Mouse (Mus musculus) sigmoid colon, adult 10 weeks (tissue): ENCODE results near the gene Tas2r105. TPM values are rescaled to one million over a fixed set of nuclear protein-coding genes. Genes with fewer than 3 reads are reported as not detected.

Experiments
- polyA plus RNA-seq: library from polyadenylated mRNA; stranded (reverse); fragments of 350-450 nt; fragmentation: Illumina TruSeq; extraction: RNeasy Lipid Tissue Mini Kit (QIAGEN cat#74804); gene quantifications from one replicate; pipeline ENCODE4 v1.2.3, GENCODE M21; 2014; ENCODE audit warnings: low read depth, low replicate concordance

Tas2r105 gene
- not detected for polyA plus RNA-seq

GRCm38 (mm10) chr6:131687395-131687794 is at the start of gene Tas2r105:
TSS of gene Tas2r105 (minus strand) at chr6:131687495.

DNA sequence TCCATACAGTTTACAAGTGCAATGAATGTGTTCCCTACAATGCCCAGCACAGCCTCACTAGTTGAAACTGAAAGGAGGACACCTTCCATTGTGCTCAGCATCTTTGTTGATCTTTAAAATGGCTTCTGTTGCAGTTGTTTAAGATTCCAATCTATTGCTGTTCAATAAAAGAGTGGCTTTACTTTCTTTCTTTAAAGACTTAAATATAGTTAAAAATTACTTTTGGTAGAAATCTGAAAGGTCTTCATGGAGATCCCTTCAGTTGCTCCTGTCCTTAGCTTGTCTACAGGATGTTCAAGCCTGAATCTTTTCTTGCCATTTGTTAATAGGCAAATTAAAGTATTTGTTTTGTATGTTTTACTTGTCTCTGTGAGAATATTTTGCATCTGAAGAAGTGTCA is 2.7 kb upstream of the Tas2r105 start, which contains the start of gene Tas2r114:
Tas2r114 (minus strand) TSS at position 101 of the 400 bp plus-strand sequence.

DNA sequence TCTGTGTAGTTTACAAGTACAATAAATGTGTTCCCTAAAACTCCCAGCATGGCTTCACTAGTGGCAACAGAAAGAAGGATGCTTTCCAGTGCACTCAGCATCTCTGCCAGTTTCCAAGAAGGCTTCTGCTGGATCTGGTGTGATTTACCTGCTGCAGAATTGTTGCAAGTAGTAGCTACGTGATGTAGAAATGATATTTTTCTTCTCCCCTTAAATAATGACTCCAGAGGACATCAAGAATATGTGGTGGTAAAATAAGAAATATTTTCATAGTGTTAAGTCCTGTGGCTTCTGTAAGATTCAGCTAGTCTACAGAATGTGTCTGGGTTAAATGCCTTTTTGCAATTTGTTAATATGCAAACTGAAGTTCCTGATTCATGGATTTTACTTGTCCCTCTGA is 1.7 kb downstream of the Tas2r105 start, which contains the start of gene Tas2r104:
Tas2r104 (minus strand) TSS at position 101 of the 400 bp plus-strand sequence.

GRCm38 (mm10) chr6:131678786-131679185 is 8.5 kb downstream of the Tas2r105 start, which contains the start of gene Tas2r106:
TSS of gene Tas2r106 (minus strand) at chr6:131678886.

GRCm38 (mm10) chr6:131660049-131660448 is 27.2 kb downstream of the Tas2r105 start, which contains the start of gene Tas2r107:
TSS of gene Tas2r107 (minus strand) at chr6:131660149.

Other genes starting within 250 kb of the Tas2r105 start
- not detected for gene 5430401F13Rik, start 201.1 kb downstream of the Tas2r105 start, polyA plus RNA-seq
- gene Gm6619, start 201.1 kb downstream of the Tas2r105 start, polyA plus RNA-seq: not detected
- not detected for gene Tas2r130, start 56.6 kb downstream of the Tas2r105 start, polyA plus RNA-seq
- not detected for gene Tas2r107, start 27.3 kb downstream of the Tas2r105 start, polyA plus RNA-seq
- gene Tas2r106, start 8.6 kb downstream of the Tas2r105 start, polyA plus RNA-seq: not detected
- gene Tas2r104, start 1.8 kb downstream of the Tas2r105 start, polyA plus RNA-seq: not detected
- not detected for gene Tas2r114, start 2.6 kb upstream of the Tas2r105 start, polyA plus RNA-seq